Mouse (Mus musculus) forebrain, postnatal 0 days (tissue): Measurements from ENCODE around the gene Nup98. TPM values are rescaled to one million over a fixed set of nuclear protein-coding genes. Genes with fewer than 3 reads are reported as not detected.

Experiments
- ATAC-seq: fragments of 200-750 bp; cut with Nextera tagmentation; 2 replicates; pipeline ENCODE4 v1.8.0; 2017; ENCODE audit warnings: mild to moderate bottlenecking, moderate library complexity
- DNase-seq: peaks from one replicate; pipeline ENCODE4 v3.0.0-alpha.2; 2015
- H3K27ac ChIP-seq: fragments of 300-500 bp; sonication (generic); 2 replicates; pipeline ENCODE4 v1.5.1; 2014; ENCODE audit warnings: low read depth, mild to moderate bottlenecking, antibody characterized with exemption, low read length, moderate library complexity, mixed read lengths
- H3K27me3 ChIP-seq: fragments of 300-500 bp; sonication (generic); 2 replicates; pipeline ENCODE4 v1.6.1; 2014; ENCODE audit warnings: mild to moderate bottlenecking, low read length, mixed read lengths; ENCODE audit not compliant: insufficient read depth
- H3K36me3 ChIP-seq: fragments of 300-500 bp; sonication (generic); 2 replicates; pipeline ENCODE4 v1.6.1; 2014; ENCODE audit warnings: mild to moderate bottlenecking, moderate library complexity; ENCODE audit not compliant: insufficient read depth
- H3K4me1 ChIP-seq: fragments of 300-500 bp; sonication (generic); 2 replicates; pipeline ENCODE4 v1.6.1; 2014; ENCODE audit warnings: antibody characterized with exemption; ENCODE audit not compliant: insufficient read depth
- H3K4me2 ChIP-seq: fragments of 300-500 bp; sonication (generic); 2 replicates; pipeline ENCODE4 v1.6.1; 2014; ENCODE audit warnings: low read depth, mild to moderate bottlenecking, moderate library complexity
- H3K4me3 ChIP-seq: fragments of 300-500 bp; sonication (generic); 2 replicates; pipeline ENCODE4 v1.5.1; 2014; ENCODE audit warnings: low read depth, low read length, mixed read lengths
- H3K9ac ChIP-seq: fragments of 300-500 bp; sonication (generic); 2 replicates; pipeline ENCODE4 v1.6.1; 2014; ENCODE audit warnings: mild to moderate bottlenecking
- H3K9me3 ChIP-seq: fragments of 300-500 bp; sonication (generic); 2 replicates; pipeline ENCODE4 v1.6.1; 2016; ENCODE audit warnings: low read length
- CTCF ChIP-seq: sonication (generic); IDR thresholded peaks from 2 replicates; pipeline ENCODE4 v1.5.1; 2016; ENCODE audit warnings: antibody characterized with exemption, control low read depth, low read depth
- WGBS: fragments of 180-500 bp; shearing (Covaris S2); extraction: QIAGEN DNeasy Blood & Tissue Kit; methylation state at CpG from one replicate; pipeline ENCODE4 v1.1.7; 2014; 5-methylcytosine and 5-hydroxymethylcytosine counted together
- polyA plus RNA-seq: library from polyadenylated mRNA; unstranded; fragments of >200 nt; fragmentation: Nextera tagmentation; extraction: Ambion mirVana; gene quantifications from 2 replicates; pipeline ENCODE4 v1.2.1, GENCODE M21; 2015
- total RNA-seq: library from RNA; depleted of rRNA; stranded (reverse); fragments of >200 nt; gene quantifications from 2 replicates; pipeline ENCODE4 v1.2.3, GENCODE M21; 2014; rRNA removed

Gene Nup98
- total and polyA plus RNA-seq, 2 experiments from 2014 or later: 9.5 to 40.9 TPM

GRCm38 (mm10) chr7:102087336-102087735 is 122.6 kb downstream of the Nup98 start:
- H3K4me1 ChIP-seq: no peaks in the 10 kb centered on the region
- peaks cover 25% of the 10 kb centered on the region for H3K36me3 ChIP-seq
- WGBS: 85% methylated on average over 4 of the region's 4 CpGs
- ATAC-seq: no peak
- no peak for TF ChIP-seq CTCF
- H3K9ac ChIP-seq: no peak overlapping the region
- DNase-seq: no peak
- no peaks in the 10 kb centered on the region for H3K9me3 ChIP-seq
- H3K4me3 ChIP-seq: no peak overlapping the region
- H3K27me3 ChIP-seq: no peaks in the 10 kb centered on the region
- no peak overlapping the region for H3K27ac ChIP-seq
- no peak overlapping the region for H3K4me2 ChIP-seq

- no peak overlapping the region for H3K27ac ChIP-seq
- peaks cover 46% of the 10 kb centered on the region for H3K36me3 ChIP-seq
- no peak overlapping the region for H3K4me3 ChIP-seq
- TF ChIP-seq CTCF: no peak
- WGBS: 93% methylated on average over 26 of the region's 26 CpGs
- DNase-seq (no peak), ATAC-seq (no peak)
- H3K9me3 ChIP-seq: no peaks in the 10 kb centered on the region
- no peaks in the 10 kb centered on the region for H3K4me1 ChIP-seq
- no peak overlapping the region for H3K4me2 ChIP-seq
- H3K9ac ChIP-seq: no peak overlapping the region
- H3K27me3 ChIP-seq: no peaks in the 10 kb centered on the region
Measured at GRCm38 (mm10) chr7:102084041-102084696, 125.8 kb downstream of the Nup98 start.

GRCm38 (mm10) chr7:102082816-102083215 is 127.2 kb downstream of the Nup98 start, which contains the start of gene Trpc2:
Gene Trpc2, plus strand, starts transcription at chr7:102083116.
- Histone ChIP-seq H3K27ac (no peak within 1 kb of the TSS), H3K4me2 (no peak within 1 kb of the TSS), H3K4me1 (no peaks in the 10 kb centered on the region), H3K27me3 (no peaks in the 10 kb centered on the region), H3K36me3 (peaks cover 52% of the 10 kb centered on the region), H3K9ac (no peak within 1 kb of the TSS), H3K4me3 (no peak within 1 kb of the TSS), H3K9me3 (no peaks in the 10 kb centered on the region)
- no peak for ATAC-seq
- no peak for DNase-seq
- 86% methylated on average over 5 of the region's 5 CpGs for WGBS
- no peak for TF ChIP-seq CTCF

- Histone ChIP-seq H3K9me3 (no peaks in the 10 kb centered on the region), H3K9ac (no peak overlapping the region), H3K27me3 (no peaks in the 10 kb centered on the region), H3K27ac (no peak overlapping the region), H3K36me3 (peaks cover 62% of the 10 kb centered on the region), H3K4me3 (no peak overlapping the region), H3K4me1 (no peaks in the 10 kb centered on the region), H3K4me2 (no peak overlapping the region)
- TF ChIP-seq CTCF: no peak
- ATAC-seq (no peak), DNase-seq (no peak)
- WGBS: 96% methylated on average over 5 of the region's 5 CpGs
Measured at GRCm38 (mm10) chr7:102081784-102082183, 128.2 kb downstream of the Nup98 start.

GRCm38 (mm10) chr7:102080311-102080710 is 129.7 kb downstream of the Nup98 start:
- Histone ChIP-seq H3K9ac (no peak overlapping the region), H3K27me3 (no peaks in the 10 kb centered on the region), H3K4me3 (no peak overlapping the region), H3K4me2 (no peak overlapping the region), H3K9me3 (no peaks in the 10 kb centered on the region), H3K36me3 (peaks cover 69% of the 10 kb centered on the region), H3K27ac (no peak overlapping the region), H3K4me1 (no peaks in the 10 kb centered on the region)
- no peak for DNase-seq
- TF ChIP-seq CTCF: no peak
- ATAC-seq: no peak
- WGBS: 89% methylated on average over 8 of the region's 8 CpGs

- H3K9ac ChIP-seq: no peak overlapping the region
- peak; percentile 56 for DNase-seq
- peak; percentile 76 for TF ChIP-seq CTCF
- H3K4me3 ChIP-seq: no peak overlapping the region
- no peak overlapping the region for H3K4me2 ChIP-seq
- no peaks in the 10 kb centered on the region for H3K4me1 ChIP-seq
- H3K27ac ChIP-seq: no peak overlapping the region
- WGBS: 73% methylated on average over 7 of the region's 7 CpGs
- H3K36me3 ChIP-seq: peaks cover 74% of the 10 kb centered on the region
- H3K27me3 ChIP-seq: no peaks in the 10 kb centered on the region
- no peaks in the 10 kb centered on the region for H3K9me3 ChIP-seq
- peak; percentile 72; the same call in 1 of the 2 replicates for ATAC-seq
Measured at GRCm38 (mm10) chr7:102078517-102078916, 131.5 kb downstream of the Nup98 start.

- Histone ChIP-seq H3K27ac (no peak overlapping the region), H3K27me3 (no peaks in the 10 kb centered on the region), H3K9ac (no peak overlapping the region), H3K36me3 (peaks cover 70% of the 10 kb centered on the region), H3K9me3 (no peaks in the 10 kb centered on the region), H3K4me3 (no peak overlapping the region), H3K4me2 (no peak overlapping the region), H3K4me1 (no peaks in the 10 kb centered on the region)
- WGBS: 81% methylated on average over 7 of the region's 7 CpGs
- ATAC-seq (no peak), DNase-seq (peak; percentile 17)
- TF ChIP-seq CTCF: peak; percentile 65
Measured at GRCm38 (mm10) chr7:102076714-102077296, 133.2 kb downstream of the Nup98 start.

Other genes starting within 250 kb of the Nup98 start
- gene Il18bp, start 191.5 kb downstream of the Nup98 start, total RNA-seq: 9.5 and 11.2 TPM in 2 replicates
- 1.7 and 2.8 TPM in 2 replicates for gene Il18bp, start 191.5 kb downstream of the Nup98 start, polyA plus RNA-seq
- 28.8 and 34.2 TPM in 2 replicates for gene Rnf121, start 144.7 kb downstream of the Nup98 start, total RNA-seq
- gene Rnf121, start 144.7 kb downstream of the Nup98 start, polyA plus RNA-seq: 19.9 and 23.4 TPM in 2 replicates
- 23.4 and 32.7 TPM in 2 replicates for gene Xndc1, start 144.7 kb downstream of the Nup98 start, total RNA-seq
- 11.9 and 14.6 TPM in 2 replicates for gene Xndc1, start 144.7 kb downstream of the Nup98 start, polyA plus RNA-seq
- gene Xntrpc, start 144.5 kb downstream of the Nup98 start, total RNA-seq: 1.3 and 2.5 TPM in 2 replicates
- gene Xntrpc, start 144.5 kb downstream of the Nup98 start, polyA plus RNA-seq: 0.42 and 0.58 TPM in 2 replicates
- 0.23 and 1.1 TPM in 2 replicates for gene Trpc2, start 127.1 kb downstream of the Nup98 start, total RNA-seq
- gene Trpc2, start 127.1 kb downstream of the Nup98 start, polyA plus RNA-seq: not detected in 2 replicates
- gene Art1, start 108.4 kb downstream of the Nup98 start, total RNA-seq: 0.15 TPM in 1 of 2 replicates, not detected in the other
- gene Art1, start 108.4 kb downstream of the Nup98 start, polyA plus RNA-seq: 0.15 and 0.39 TPM in 2 replicates
- gene Art5, start 100.7 kb downstream of the Nup98 start, total RNA-seq: 0.23 and 0.29 TPM in 2 replicates
- 0.22 and 0.50 TPM in 2 replicates for gene Art5, start 100.7 kb downstream of the Nup98 start, polyA plus RNA-seq
- gene Chrna10, start 93.3 kb downstream of the Nup98 start, total RNA-seq: 0.23 and 0.62 TPM in 2 replicates
- gene Chrna10, start 93.3 kb downstream of the Nup98 start, polyA plus RNA-seq: 0.16 TPM in 1 of 2 replicates, not detected in the other
- gene Pgap2, start within 50 bp of the Nup98 start, total RNA-seq: 35.9 and 38.2 TPM in 2 replicates
- 41.8 and 50.8 TPM in 2 replicates for gene Pgap2, start within 50 bp of the Nup98 start, polyA plus RNA-seq
- gene Rhog, start 45.9 kb upstream of the Nup98 start, total RNA-seq: 5.7 and 7.0 TPM in 2 replicates
- 14.4 and 15.5 TPM in 2 replicates for gene Rhog, start 45.9 kb upstream of the Nup98 start, polyA plus RNA-seq
- gene Stim1, start 57.6 kb upstream of the Nup98 start, total RNA-seq: 21.2 and 30.5 TPM in 2 replicates
- gene Stim1, start 57.6 kb upstream of the Nup98 start, polyA plus RNA-seq: 12.1 and 15.5 TPM in 2 replicates
- gene Rrm1, start 231.5 kb upstream of the Nup98 start, total RNA-seq: 31.9 and 40.0 TPM in 2 replicates
- 25.6 and 30.9 TPM in 2 replicates for gene Rrm1, start 231.5 kb upstream of the Nup98 start, polyA plus RNA-seq